Mouse (Mus musculus) large intestine, adult 2 months (tissue): ENCODE data around the gene Pitx2. TPM values are rescaled to one million over a fixed set of nuclear protein-coding genes. Genes with fewer than 3 reads are reported as not detected.
A peak's percentile ranks its signal among the peaks of the same experiment; 100 is the strongest.

Source experiments
- DNase-seq: peaks from one replicate; pipeline ENCODE4 v3.0.0-alpha.2; 2012; ENCODE audit warnings: low read depth, low spot score
- WGBS: fragments of 180-500 bp; shearing (Covaris S2); methylation state at CpG from one replicate; pipeline ENCODE4 v1.1.7; 2018; 5-methylcytosine and 5-hydroxymethylcytosine counted together
- polyA plus RNA-seq: library from polyadenylated mRNA; depleted of rRNA; stranded (reverse); fragments of >200 nt; gene quantifications from 2 replicates; pipeline ENCODE4 v1.2.3, GENCODE M21; 2012; rRNA removed

Pitx2 gene
- 23.4 and 29.8 TPM in 2 replicates for polyA plus RNA-seq

GRCm38 (mm10) chr3:129199609-129200500, at the start of gene Pitx2:
TSS of gene Pitx2 (plus strand) at chr3:129199878.
- WGBS, result 2% methylated on average over 60 of the region's 60 CpGs

GRCm38 (mm10) chr3:129150001-129150400, 49.7 kb upstream of the Pitx2 start:
- 83% methylated on average over 2 of the region's 2 CpGs for WGBS
- DNase-seq, result no peak

More at GRCm38 (mm10) chr3:129199609-129200500, at the start of gene Pitx2:
- DNase-seq, result no peak

- no peak for DNase-seq
- 21% methylated on average over 8 of the region's 8 CpGs for WGBS
Observed at GRCm38 (mm10) chr3:129151096-129151685, 48.5 kb upstream of the Pitx2 start.

GRCm38 (mm10) chr3:129158812-129159370, 40.8 kb upstream of the Pitx2 start:
- DNase-seq, result no peak
- 61% methylated on average over 9 of the region's 9 CpGs for WGBS

GRCm38 (mm10) chr3:129161333-129162035, 38.2 kb upstream of the Pitx2 start:
- peak; percentile 45 for DNase-seq
- WGBS, result 34% methylated on average over 11 of the region's 11 CpGs

- WGBS, result 74% methylated on average over 1 of the region's 1 CpGs
- no peak for DNase-seq
Observed at GRCm38 (mm10) chr3:129164246-129164645, 35.4 kb upstream of the Pitx2 start.

GRCm38 (mm10) chr3:129165715-129166114, 34.0 kb upstream of the Pitx2 start:
- WGBS, result 80% methylated on average over 8 of the region's 8 CpGs
- DNase-seq, result no peak

- DNase-seq, result peak; percentile 84
- WGBS, result 14% methylated on average over 6 of the region's 6 CpGs
Observed at GRCm38 (mm10) chr3:129166684-129167083, 33.0 kb upstream of the Pitx2 start.

- no peak for DNase-seq
- WGBS, result 79% methylated on average over 7 of the region's 7 CpGs
Observed at GRCm38 (mm10) chr3:129170416-129170815, 29.3 kb upstream of the Pitx2 start.

- DNase-seq, result no peak
- WGBS, result 96% methylated on average over 4 of the region's 4 CpGs
Observed at GRCm38 (mm10) chr3:129171789-129172188, 27.9 kb upstream of the Pitx2 start.

GRCm38 (mm10) chr3:129194436-129194835, 5.2 kb upstream of the Pitx2 start:
- DNase-seq, result no peak
- WGBS, result 11% methylated on average over 12 of the region's 12 CpGs

- WGBS, result 6% methylated on average over 16 of the region's 16 CpGs
- DNase-seq, result no peak
Observed at GRCm38 (mm10) chr3:129195036-129195435, 4.6 kb upstream of the Pitx2 start.

GRCm38 (mm10) chr3:129195816-129196549, 3.7 kb upstream of the Pitx2 start:
- DNase-seq, result no peak
- 9% methylated on average over 12 of the region's 12 CpGs for WGBS

GRCm38 (mm10) chr3:129196550-129196919, 3.1 kb upstream of the Pitx2 start:
- WGBS, result 6% methylated on average over 10 of the region's 10 CpGs

GRCm38 (mm10) chr3:129197035-129197434, 2.6 kb upstream of the Pitx2 start:
- 4% methylated on average over 13 of the region's 13 CpGs for WGBS
- DNase-seq, result no peak

More at GRCm38 (mm10) chr3:129196550-129196919, 3.1 kb upstream of the Pitx2 start:
- no peak for DNase-seq

- WGBS, result 9% methylated on average over 16 of the region's 16 CpGs
- no peak for DNase-seq
Observed at GRCm38 (mm10) chr3:129197786-129198626, 1.7 kb upstream of the Pitx2 start.

- no peak for DNase-seq
- WGBS, result 6% methylated on average over 11 of the region's 11 CpGs
Observed at GRCm38 (mm10) chr3:129198627-129198903, 1.1 kb upstream of the Pitx2 start.

GRCm38 (mm10) chr3:129199160-129199608, 494 bp upstream of the Pitx2 start:
- WGBS, result 4% methylated on average over 16 of the region's 16 CpGs

GRCm38 (mm10) chr3:129200501-129200890, 818 bp downstream of the Pitx2 start:
- 8% methylated on average over 9 of the region's 9 CpGs for WGBS
- DNase-seq, result no peak

More at GRCm38 (mm10) chr3:129199160-129199608, 494 bp upstream of the Pitx2 start:
- DNase-seq, result no peak
